In genomic region chr9:114925571-114925970, GRCm38 (mm10) we compare ENCODE assay signal across 27 mouse cellular contexts. TPM values are rescaled to one million over a fixed set of nuclear protein-coding genes. Genes with fewer than 3 reads are reported as not detected.
DNase-seq lines count a peak whose midpoint lies in the region; ATAC-seq and TF ChIP-seq lines count a peak whose summit lies in the region.
"Had no signal": no experiment of that assay in that cellular context is flagged by ENCODE, and none has a peak within 500 bp of the region (broad histone marks: within the 10 kb centered on the region; RNA-seq: fewer than 3 reads in every experiment).

No protein-coding gene starts in this region.

- no peaks in the 10 kb centered on the region for H3K27me3 ChIP-seq in kidney, adult 2 months (replicated peaks; ENCODE audit: control insufficient read depth, insufficient read depth, low read length)
- H3K27me3 ChIP-seq: CH12.LX; embryonic facial prominence, embryonic 15.5 days; forebrain, embryonic 15.5 days; limb, embryonic 15.5 days; lung, embryonic 15.5 days; megakaryocyte, embryonic 14.5 days; midbrain, embryonic 13.5 days; Patski had no signal

- 56% methylated on average over 5 of the region's 5 CpGs for WGBS in kidney, adult 2 months

- H3K4me3 ChIP-seq in kidney, adult 2 months (ENCODE audit: insufficient read depth, low read depth, low read length) = no peak overlapping the region
- H3K4me3 ChIP-seq: embryonic facial prominence, embryonic 15.5 days; forebrain, embryonic 15.5 days; left cerebral cortex, adult 2 months; limb, embryonic 15.5 days; lung, embryonic 15.5 days; midbrain, embryonic 13.5 days had no signal

- peak; percentile 49 to 67; a peak in 3 of 4 replicates for ATAC-seq in hematopoietic stem cell, adult 5-6 weeks (replicated peaks in 1 of 2; ENCODE audit: insufficient read depth in 1 of 2, low FRiP score in 2 of 2, low TSS enrichment in 1 of 2, low read depth in 1 of 2, poor library complexity in 2 of 2, severe bottlenecking in 2 of 2)
- ATAC-seq: forebrain, embryonic 15.5 days; hindbrain, postnatal 0 days; midbrain, embryonic 13.5 days had no signal

- no peaks in the 10 kb centered on the region for H3K36me3 ChIP-seq in kidney, adult 2 months (ENCODE audit: control insufficient read depth, insufficient read depth, low read length)
- H3K36me3 ChIP-seq: embryonic facial prominence, embryonic 15.5 days; forebrain, embryonic 15.5 days; G1E; limb, embryonic 15.5 days; lung, embryonic 15.5 days; midbrain, embryonic 13.5 days had no signal

- TF ChIP-seq POLR2A in kidney, adult 2 months (IDR thresholded peaks at IDR 0.05; ENCODE audit: low read depth, low read length) = no peak

- no peak for TF ChIP-seq CTCF in kidney, adult 2 months (conservative IDR thresholded peaks at IDR 0.05; ENCODE audit: insufficient read depth, insufficient read length, low read depth, low read length)

- H3K4me1 ChIP-seq in kidney, adult 2 months (ENCODE audit: control insufficient read depth, insufficient read depth, low read length) = peaks cover 10% of the 10 kb centered on the region
- H3K4me1 ChIP-seq: lung, embryonic 15.5 days had no signal

- DNase-seq in kidney, adult 2 months = peak; percentile 21
- no peak for DNase-seq in kidney, postnatal 4 days
- DNase-seq in lung, postnatal 36 days = peak; percentile 13
- no peak for DNase-seq in lung, postnatal 14 days
- DNase-seq in left cerebral cortex, adult 8-10 months (ENCODE audit: low spot score in 2 of 2) = no peak
- no peak for DNase-seq in spleen, adult 12 weeks (ENCODE audit: low spot score)
- DNase-seq: adrenal gland, postnatal 36 days; B cell, adult 2 months; cerebellum, adult 2 months; cerebellum, postnatal 36 days; gastrocnemius, postnatal 14 days; left cerebral cortex, postnatal 4 days; right cerebral cortex, postnatal 25 days; thymus, postnatal 25 days had no signal

- H3K27ac ChIP-seq in kidney, adult 2 months (ENCODE audit: insufficient read depth, low read depth, low read length) = no peak overlapping the region
- H3K27ac ChIP-seq: embryonic facial prominence, embryonic 15.5 days; forebrain, embryonic 15.5 days; hindbrain, postnatal 0 days; kidney, postnatal 0 days; left cerebral cortex, adult 2 months; limb, embryonic 15.5 days; lung, embryonic 15.5 days; midbrain, embryonic 13.5 days had no signal

RNA-seq across cellular contexts. Expression of gene Gpd1l, which starts 8.2 kb away (rescaled TPM):
- polyA plus RNA-seq in kidney, adult 2 months (2012; rRNA removed) = 28.2 and 31.3 TPM in 2 replicates
- 17.0 and 21.8 TPM in 2 replicates for total RNA-seq in hematopoietic stem cell, adult 5-6 weeks (2017)
- total RNA-seq in left cerebral cortex, adult 8-10 months (2022) = 10 to 100 TPM; 77.7 to 91.2 (median 80.0) TPM

RNA-seq across cellular contexts. Expression of gene Osbpl10, which starts 52.8 kb away (rescaled TPM):
- 7.0 and 7.3 TPM in 2 replicates for polyA plus RNA-seq in kidney, adult 2 months (2012; rRNA removed)
- total RNA-seq in hematopoietic stem cell, adult 5-6 weeks (2017) = 0.69 TPM in 1 of 2 replicates, not detected in the other
- 10 to 100 TPM; 39.9 to 46.4 (median 45.2) TPM for total RNA-seq in left cerebral cortex, adult 8-10 months (2022)
- total RNA-seq: CH12.LX had no signal
- polyA plus RNA-seq: G1E had no signal

RNA-seq across cellular contexts. Expression of gene Rps27rt, which starts 57.0 kb away (rescaled TPM):
- 24.4 and 49.4 TPM in 2 replicates for polyA plus RNA-seq in kidney, adult 2 months (2012; rRNA removed)
- 151 and 344 TPM in 2 replicates for total RNA-seq in hematopoietic stem cell, adult 5-6 weeks (2017)
- 10 to 100 TPM in 3 of 4 experiments, 1 to 10 TPM in 1; 9.8 to 44.3 (median 37.3) TPM for total RNA-seq in left cerebral cortex, adult 8-10 months (2022)

Comparison
In these comparisons a context has a peak if more than half of its experiments do, and no peak if none do; other contexts are left out.
1. DNase-seq: peak in kidney, adult 2 months (single experiment) and lung, postnatal 36 days (single experiment); none in kidney, postnatal 4 days (0 of 2), lung, postnatal 14 days (single experiment), left cerebral cortex, adult 8-10 months (0 of 2) and spleen, adult 12 weeks (single experiment).
2. RNA of gene Osbpl10, which starts 52.8 kb away (total RNA-seq): 39.9 to 46.4 TPM in left cerebral cortex, adult 8-10 months; 0.69 TPM in hematopoietic stem cell, adult 5-6 weeks; every median in the first group is over 10 times any median in the second.